Mouse (Mus musculus): ENCODE measurements around the gene Gm37419. TPM values are rescaled to one million over a fixed set of nuclear protein-coding genes. Genes with fewer than 3 reads are reported as not detected.

Gm37419 gene
- polyA plus RNA-seq, 1 experiment from 2014 or later = not detected

GRCm38 (mm10) chr16:23991846-23992580 is 3.7 kb downstream of the Gm37419 start:
- WGBS = 74% methylated on average over 14 of the region's 14 CpGs

GRCm38 (mm10) chr16:23993351-23994321 is 5.4 kb downstream of the Gm37419 start:
- Histone ChIP-seq H3K27me3 (replicated peaks; ENCODE audit: control insufficient read depth, insufficient read depth, low read length) (no peaks in the 10 kb centered on the region), H3K4me1 (replicated peaks; ENCODE audit: control insufficient read depth, insufficient read depth, low read length) (peaks cover 13% of the 10 kb centered on the region), H3K36me3 (ENCODE audit: control insufficient read depth, insufficient read depth) (no peaks in the 10 kb centered on the region), H3K9me3 (ENCODE audit: control insufficient read depth) (no peaks in the 10 kb centered on the region), H3K27ac (ENCODE audit: low read depth, low read length) (peak overlapping the region; percentile 83), H3K4me3 (ENCODE audit: low read depth, low read length) (peak overlapping the region; percentile 18; the same call in 1 of the 2 replicates), H3K9ac (ENCODE audit: low read depth, low read length) (no peak overlapping the region), H3K4me2 (replicated peaks; ENCODE audit: low read depth) (peak overlapping the region; percentile 64)
- WGBS = 15% methylated on average over 17 of the region's 17 CpGs
- no peak for TF ChIP-seq CTCF (IDR thresholded peaks at IDR 0.05; ENCODE audit: low read depth)
- ATAC-seq = peak; percentile 44

More at GRCm38 (mm10) chr16:23991846-23992580, 3.7 kb downstream of the Gm37419 start:
- ATAC-seq = no peak
- Histone ChIP-seq H3K9ac (ENCODE audit: low read depth, low read length) (no peak overlapping the region), H3K27me3 (replicated peaks; ENCODE audit: control insufficient read depth, insufficient read depth, low read length) (no peaks in the 10 kb centered on the region), H3K4me1 (replicated peaks; ENCODE audit: control insufficient read depth, insufficient read depth, low read length) (peaks cover 13% of the 10 kb centered on the region), H3K4me3 (ENCODE audit: low read depth, low read length) (no peak overlapping the region), H3K9me3 (ENCODE audit: control insufficient read depth) (no peaks in the 10 kb centered on the region), H3K36me3 (ENCODE audit: control insufficient read depth, insufficient read depth) (no peaks in the 10 kb centered on the region), H3K4me2 (replicated peaks; ENCODE audit: low read depth) (no peak overlapping the region), H3K27ac (ENCODE audit: low read depth, low read length) (no peak overlapping the region)
- TF ChIP-seq CTCF (IDR thresholded peaks at IDR 0.05; ENCODE audit: low read depth) = no peak

- Histone ChIP-seq H3K4me2 (replicated peaks; ENCODE audit: low read depth) (no peak overlapping the region), H3K9me3 (ENCODE audit: control insufficient read depth) (no peaks in the 10 kb centered on the region), H3K4me3 (ENCODE audit: low read depth, low read length) (no peak overlapping the region), H3K9ac (ENCODE audit: low read depth, low read length) (no peak overlapping the region), H3K27ac (ENCODE audit: low read depth, low read length) (no peak overlapping the region), H3K4me1 (replicated peaks; ENCODE audit: control insufficient read depth, insufficient read depth, low read length) (peaks cover 12% of the 10 kb centered on the region), H3K36me3 (ENCODE audit: control insufficient read depth, insufficient read depth) (no peaks in the 10 kb centered on the region), H3K27me3 (replicated peaks; ENCODE audit: control insufficient read depth, insufficient read depth, low read length) (no peaks in the 10 kb centered on the region)
- ATAC-seq = peak; percentile 15; the same call in 1 of the 2 replicates
- 68% methylated on average over 7 of the region's 7 CpGs for WGBS
- TF ChIP-seq CTCF (IDR thresholded peaks at IDR 0.05; ENCODE audit: low read depth) = no peak
Observed at GRCm38 (mm10) chr16:23996342-23996741, 8.1 kb downstream of the Gm37419 start.

- Histone ChIP-seq H3K4me2 (replicated peaks; ENCODE audit: low read depth) (no peak overlapping the region), H3K36me3 (ENCODE audit: control insufficient read depth, insufficient read depth) (no peaks in the 10 kb centered on the region), H3K27me3 (replicated peaks; ENCODE audit: control insufficient read depth, insufficient read depth, low read length) (no peaks in the 10 kb centered on the region), H3K27ac (ENCODE audit: low read depth, low read length) (no peak overlapping the region), H3K9me3 (ENCODE audit: control insufficient read depth) (no peaks in the 10 kb centered on the region), H3K9ac (ENCODE audit: low read depth, low read length) (no peak overlapping the region), H3K4me3 (ENCODE audit: low read depth, low read length) (no peak overlapping the region), H3K4me1 (replicated peaks; ENCODE audit: control insufficient read depth, insufficient read depth, low read length) (peaks cover 4% of the 10 kb centered on the region; the same call in 1 of the 2 replicates)
- WGBS = 71% methylated on average over 3 of the region's 3 CpGs
- no peak for ATAC-seq
- no peak for TF ChIP-seq CTCF (IDR thresholded peaks at IDR 0.05; ENCODE audit: low read depth)
Observed at GRCm38 (mm10) chr16:23997228-23997627, 8.9 kb downstream of the Gm37419 start.

- Histone ChIP-seq H3K27ac (ENCODE audit: low read depth, low read length) (no peak overlapping the region), H3K4me2 (replicated peaks; ENCODE audit: low read depth) (no peak overlapping the region), H3K9ac (ENCODE audit: low read depth, low read length) (no peak overlapping the region), H3K4me1 (replicated peaks; ENCODE audit: control insufficient read depth, insufficient read depth, low read length) (0 out of 2 replicates have a peak, but pooled peaks cover 4% of the 10 kb centered on the region), H3K27me3 (replicated peaks; ENCODE audit: control insufficient read depth, insufficient read depth, low read length) (no peaks in the 10 kb centered on the region), H3K36me3 (ENCODE audit: control insufficient read depth, insufficient read depth) (no peaks in the 10 kb centered on the region), H3K4me3 (ENCODE audit: low read depth, low read length) (no peak overlapping the region), H3K9me3 (ENCODE audit: control insufficient read depth) (no peaks in the 10 kb centered on the region)
- no peak for ATAC-seq
- no peak for TF ChIP-seq CTCF (IDR thresholded peaks at IDR 0.05; ENCODE audit: low read depth)
- 89% methylated on average over 6 of the region's 6 CpGs for WGBS
Observed at GRCm38 (mm10) chr16:23997912-23998311, 9.6 kb downstream of the Gm37419 start.

GRCm38 (mm10) chr16:24005928-24006327 is 17.6 kb downstream of the Gm37419 start:
- no peak for TF ChIP-seq CTCF (IDR thresholded peaks at IDR 0.05; ENCODE audit: low read depth)
- Histone ChIP-seq H3K4me3 (ENCODE audit: low read depth, low read length) (no peak overlapping the region), H3K9ac (ENCODE audit: low read depth, low read length) (no peak overlapping the region), H3K27ac (ENCODE audit: low read depth, low read length) (no peak overlapping the region), H3K36me3 (ENCODE audit: control insufficient read depth, insufficient read depth) (no peaks in the 10 kb centered on the region), H3K27me3 (replicated peaks; ENCODE audit: control insufficient read depth, insufficient read depth, low read length) (no peaks in the 10 kb centered on the region), H3K4me2 (replicated peaks; ENCODE audit: low read depth) (no peak overlapping the region), H3K4me1 (replicated peaks; ENCODE audit: control insufficient read depth, insufficient read depth, low read length) (no peaks in the 10 kb centered on the region), H3K9me3 (ENCODE audit: control insufficient read depth) (no peaks in the 10 kb centered on the region)
- WGBS = 68% methylated on average over 8 of the region's 8 CpGs
- ATAC-seq = no peak

All from intestine, postnatal 0 days (tissue).